Mouse (Mus musculus): ENCODE results near the gene Zswim9.

- TF ChIP-seq POLR2A (IDR thresholded peaks at IDR 0.05; ENCODE audit: borderline replicate concordance, extremely low read depth, insufficient read depth, insufficient read length, poor library complexity, severe bottlenecking) (no peak), CTCF (IDR thresholded peaks at IDR 0.05; ENCODE audit: borderline replicate concordance, extremely low read depth, insufficient read depth, insufficient read length) (no peak)
Measured at GRCm38 (mm10) chr7:13263851-13264250, 14.7 kb downstream of the Zswim9 start.

Measured in brain, embryonic 14.5 days (tissue).